Mouse (Mus musculus) heart, postnatal 0 days (tissue): Measurements from ENCODE around the gene Gm38431.

Source experiments
- CTCF ChIP-seq: IDR thresholded peaks from 2 replicates; pipeline ENCODE4 v1.5.1; 2016; ENCODE audit warnings: antibody characterized with exemption, control low read depth, low read depth
- EP300 ChIP-seq: IDR thresholded peaks from 2 replicates; pipeline ENCODE4 v1.6.1; 2016; ENCODE audit warnings: antibody characterized with exemption, low read depth

GRCm38 (mm10) chr9:21043563-21043962 lies 48.2 kb downstream of the Gm38431 start:
- TF ChIP-seq CTCF = no peak
- no peak for TF ChIP-seq EP300
